Mouse (Mus musculus) C2C12 (cell line): ENCODE measurements at regions not wholly inside any gene's neighbourhood (a gene's known extent, or its start where the extent isn't known, plus 50 kb on each side); places are given as distances from the start of the nearest gene placed in this dataset.

Experiments used
- H3K27me3 ChIP-seq: one replicate; pipeline ENCODE4 v1.6.1; 2011; ENCODE audit not compliant: control insufficient read depth, insufficient read depth, insufficient read length
- H3K36me3 ChIP-seq: one replicate; pipeline ENCODE4 v1.6.1; 2011; ENCODE audit not compliant: control insufficient read depth, insufficient read depth
- H3K4me3 ChIP-seq: one replicate; pipeline ENCODE4 v1.5.1; 2011; ENCODE audit warnings: mild to moderate bottlenecking, control low read depth; ENCODE audit not compliant: poor library complexity, insufficient read depth, severe bottlenecking
- H3K79me2 ChIP-seq: one replicate; pipeline ENCODE4 v1.6.1; 2011; ENCODE audit not compliant: control insufficient read depth, insufficient read depth
- H3K79me3 ChIP-seq: one replicate; pipeline ENCODE4 v1.6.1; 2011; ENCODE audit warnings: low read depth, control low read depth
- H3ac ChIP-seq: one replicate; pipeline ENCODE3; 2011; ENCODE audit warnings: low read depth; ENCODE audit not compliant: control insufficient read depth, insufficient read length
- CEBPB ChIP-seq: IDR thresholded peaks from one replicate; pipeline ENCODE4 v1.6.1; 2011; ENCODE audit warnings: low read depth, mild to moderate bottlenecking, control low read depth, moderate library complexity
- CTCF ChIP-seq: IDR thresholded peaks from one replicate; pipeline ENCODE4 v1.5.1; 2011; ENCODE audit not compliant: control insufficient read depth, insufficient read depth, insufficient read length
- FOSL1 ChIP-seq: IDR thresholded peaks from one replicate; pipeline ENCODE4 v1.8.0; 2011; ENCODE audit warnings: mild to moderate bottlenecking, low read length; ENCODE audit not compliant: poor library complexity, insufficient read depth, severe bottlenecking
- MAX ChIP-seq: IDR thresholded peaks from one replicate; pipeline ENCODE4 v1.6.1; 2011; ENCODE audit warnings: mild to moderate bottlenecking, control low read depth
- MYOD1 ChIP-seq: IDR thresholded peaks from one replicate; pipeline ENCODE4 v1.6.1; 2011; ENCODE audit warnings: low read depth; ENCODE audit not compliant: control insufficient read depth, insufficient read length
- MYOG ChIP-seq: IDR thresholded peaks from one replicate; pipeline ENCODE4 v1.6.1; 2011; ENCODE audit not compliant: control insufficient read depth, insufficient read length; ENCODE audit errors: extremely low read depth
- USF1 ChIP-seq: IDR thresholded peaks from one replicate; pipeline ENCODE4 v1.6.1; 2011; ENCODE audit warnings: low read depth, mild to moderate bottlenecking, control low read depth, moderate library complexity

- H3K79me2 ChIP-seq = no peaks in the 10 kb centered on the region
- H3K79me3 ChIP-seq = no peaks in the 10 kb centered on the region
- no peak for TF ChIP-seq MAX
- H3K4me3 ChIP-seq = no peak overlapping the region
- H3K27me3 ChIP-seq = no peaks in the 10 kb centered on the region
- no peak overlapping the region for H3ac ChIP-seq
- H3K36me3 ChIP-seq = no peaks in the 10 kb centered on the region
Measured at GRCm38 (mm10) chr5:4591721-4592120, 166.1 kb downstream of the Fzd1 start.

GRCm38 (mm10) chr5:4582702-4583475, 174.9 kb downstream of the Fzd1 start:
- H3K79me3 ChIP-seq = no peaks in the 10 kb centered on the region
- TF ChIP-seq MAX (no peak), USF1 (no peak), MYOG (no peak)

GRCm38 (mm10) chr5:4580185-4580839, 177.5 kb downstream of the Fzd1 start:
- no peak overlapping the region for H3ac ChIP-seq
- H3K79me3 ChIP-seq = no peaks in the 10 kb centered on the region
- H3K27me3 ChIP-seq = no peaks in the 10 kb centered on the region
- no peak overlapping the region for H3K4me3 ChIP-seq
- no peak for TF ChIP-seq MYOG
- TF ChIP-seq USF1 = no peak
- H3K36me3 ChIP-seq = no peaks in the 10 kb centered on the region
- H3K79me2 ChIP-seq = no peaks in the 10 kb centered on the region

More at GRCm38 (mm10) chr5:4582702-4583475, 174.9 kb downstream of the Fzd1 start:
- Histone ChIP-seq H3K36me3 (no peaks in the 10 kb centered on the region), H3ac (no peak overlapping the region), H3K27me3 (no peaks in the 10 kb centered on the region), H3K79me2 (no peaks in the 10 kb centered on the region), H3K4me3 (no peak overlapping the region)

- H3K27me3 ChIP-seq = no peaks in the 10 kb centered on the region
- H3K79me2 ChIP-seq = no peaks in the 10 kb centered on the region
- no peaks in the 10 kb centered on the region for H3K79me3 ChIP-seq
- TF ChIP-seq USF1 (no peak), FOSL1 (no peak), MAX (no peak), MYOD1 (no peak), CTCF (no peak), CEBPB (no peak), MYOG (no peak)
- no peak overlapping the region for H3K4me3 ChIP-seq
- H3ac ChIP-seq = no peak overlapping the region
- H3K36me3 ChIP-seq = no peaks in the 10 kb centered on the region
Measured at GRCm38 (mm10) chr5:4578856-4579255, 179.0 kb downstream of the Fzd1 start.

GRCm38 (mm10) chr5:4577179-4577578, 180.7 kb downstream of the Fzd1 start:
- TF ChIP-seq USF1 = no peak
- no peak for TF ChIP-seq MYOD1
- TF ChIP-seq CTCF = no peak
- TF ChIP-seq CEBPB = no peak
- TF ChIP-seq MYOG = no peak
- TF ChIP-seq MAX = no peak
- no peak for TF ChIP-seq FOSL1
- Histone ChIP-seq H3K79me2 (no peaks in the 10 kb centered on the region), H3ac (no peak overlapping the region), H3K36me3 (no peaks in the 10 kb centered on the region), H3K4me3 (no peak overlapping the region), H3K79me3 (no peaks in the 10 kb centered on the region), H3K27me3 (no peaks in the 10 kb centered on the region)

- no peaks in the 10 kb centered on the region for H3K36me3 ChIP-seq
- no peak for TF ChIP-seq USF1
- no peak for TF ChIP-seq CTCF
- no peak for TF ChIP-seq MAX
- TF ChIP-seq CEBPB = no peak
- no peak for TF ChIP-seq FOSL1
- no peak for TF ChIP-seq MYOG
- TF ChIP-seq MYOD1 = no peak
- no peak overlapping the region for H3K4me3 ChIP-seq
Measured at GRCm38 (mm10) chr5:4563862-4564261, 194.0 kb downstream of the Fzd1 start.

More at GRCm38 (mm10) chr5:4563862-4564261, 194.0 kb downstream of the Fzd1 start:
- no peaks in the 10 kb centered on the region for H3K79me2 ChIP-seq
- H3K79me3 ChIP-seq = no peaks in the 10 kb centered on the region
- H3ac ChIP-seq = no peak overlapping the region
- H3K27me3 ChIP-seq = no peaks in the 10 kb centered on the region
